Mouse (Mus musculus) bone marrow, adult 2 months (tissue): ENCODE measurements around the gene Fgfr1op. TPM values are rescaled to one million over a fixed set of nuclear protein-coding genes. Genes with fewer than 3 reads are reported as not detected.
"Not testable (repeated sequence)": the region's sequence is repeated elsewhere in the genome, so short reads cannot be mapped to it uniquely, and the experiment has no call there.

Experiments
- H3K27ac ChIP-seq: fragments of 200-500 bp; 2 replicates; pipeline ENCODE4 v1.5.1; 2012; ENCODE audit warnings: low read depth, mild to moderate bottlenecking, control low read depth, inconsistent platforms, low read length; ENCODE audit not compliant: control insufficient read depth, poor library complexity, insufficient read depth
- H3K4me1 ChIP-seq: fragments of 200-500 bp; 2 replicates; pipeline ENCODE4 v1.6.1; 2011; ENCODE audit warnings: low read length; ENCODE audit not compliant: control insufficient read depth, insufficient read depth
- H3K4me3 ChIP-seq: fragments of 200-500 bp; replicated peaks from 2 replicates; pipeline ENCODE3; 2011; ENCODE audit warnings: mild to moderate bottlenecking, low read depth, low read length, control low read depth; ENCODE audit not compliant: control insufficient read depth
- CTCF ChIP-seq: fragments of 200-500 bp; IDR thresholded peaks from 2 replicates; pipeline ENCODE4 v1.5.1; 2011; ENCODE audit warnings: low read length, control low read depth; ENCODE audit not compliant: control insufficient read depth, insufficient read depth
- POLR2A ChIP-seq: fragments of 200-500 bp; IDR thresholded peaks from 2 replicates; pipeline ENCODE4 v1.6.1; 2011; ENCODE audit warnings: low read depth, mild to moderate bottlenecking, control low read depth, low read length, borderline replicate concordance; ENCODE audit not compliant: control insufficient read depth
- WGBS: fragments of 180-500 bp; shearing (Covaris S2); methylation state at CpG from one replicate; pipeline ENCODE4 v1.1.7; 2018; 5-methylcytosine and 5-hydroxymethylcytosine counted together
- polyA plus RNA-seq: library from polyadenylated mRNA; stranded (reverse); fragments of >200 nt; gene quantifications from 2 replicates; pipeline ENCODE4 v1.2.4, GENCODE M21; 2011; ENCODE audit warnings: low replicate concordance; ENCODE audit not compliant: missing spikeins, insufficient read depth, insufficient read length

Gene Fgfr1op
- polyA plus RNA-seq, 1 experiment, result 23.3 TPM

GRCm38 (mm10) chr17:8147439-8148316 lies 17.6 kb upstream of the Fgfr1op start, which contains the start of the genes Gm49673 and Rnaset2a:
Gm49673 (minus strand) TSS chr17:8147788.
Rnaset2a (minus strand) TSS chr17:8148097.
- TF ChIP-seq POLR2A, result peak; percentile 34; the same call in 1 of the 2 replicates
- Histone ChIP-seq H3K4me3 (peak within 1 kb of the TSS; percentile 65), H3K27ac (peak within 1 kb of the TSS; percentile 61)
- H3K4me1 ChIP-seq, result not testable (repeated sequence)
- WGBS, result 2% methylated on average over 47 of the region's 67 CpGs

- H3K4me1 ChIP-seq, H3K27ac ChIP-seq, H3K4me3 ChIP-seq: not testable (repeated sequence)
- WGBS, result 82% methylated on average over 7 of the region's 7 CpGs
Measured at GRCm38 (mm10) chr17:8155010-8155409, 10.3 kb upstream of the Fgfr1op start.

- H3K27ac ChIP-seq, H3K4me3 ChIP-seq, H3K4me1 ChIP-seq: not testable (repeated sequence)
- 100% methylated on average over 1 of the region's 8 CpGs for WGBS
Measured at GRCm38 (mm10) chr17:8155982-8156381, 9.3 kb upstream of the Fgfr1op start.

- not testable (repeated sequence) for H3K4me1 ChIP-seq, H3K4me3 ChIP-seq, H3K27ac ChIP-seq
- WGBS, result no CpG with 5 or more reads among the region's 1 CpGs
Measured at GRCm38 (mm10) chr17:8158627-8159026, 6.7 kb upstream of the Fgfr1op start.

- not testable (repeated sequence) for H3K27ac ChIP-seq, H3K4me1 ChIP-seq, H3K4me3 ChIP-seq
- WGBS, result 53% methylated on average over 3 of the region's 3 CpGs
- peak; percentile 43 for TF ChIP-seq CTCF
Measured at GRCm38 (mm10) chr17:8160969-8161368, 4.3 kb upstream of the Fgfr1op start.

- not testable (repeated sequence) for H3K4me1 ChIP-seq
- Histone ChIP-seq H3K4me3 (peak overlapping the region; percentile 70), H3K27ac (peak overlapping the region; percentile 89)
- WGBS, result 1% methylated on average over 38 of the region's 42 CpGs
Measured at GRCm38 (mm10) chr17:8165608-8165945, 276 bp downstream of the Fgfr1op start.

GRCm38 (mm10) chr17:8165977-8166376 lies 676 bp downstream of the Fgfr1op start:
- H3K4me1 ChIP-seq, H3K4me3 ChIP-seq, H3K27ac ChIP-seq: not testable (repeated sequence)
- WGBS, result 0% methylated on average over 11 of the region's 11 CpGs

GRCm38 (mm10) chr17:8166454-8166853 lies 1.2 kb downstream of the Fgfr1op start:
- 35% methylated on average over 2 of the region's 3 CpGs for WGBS
- not testable (repeated sequence) for H3K4me3 ChIP-seq, H3K4me1 ChIP-seq, H3K27ac ChIP-seq

GRCm38 (mm10) chr17:8167436-8167835 lies 2.1 kb downstream of the Fgfr1op start:
- H3K4me3 ChIP-seq, H3K4me1 ChIP-seq, H3K27ac ChIP-seq: not testable (repeated sequence)
- 78% methylated on average over 7 of the region's 8 CpGs for WGBS

- WGBS, result 35% methylated on average over 7 of the region's 7 CpGs
- Histone ChIP-seq H3K4me1 (no peaks in the 10 kb centered on the region; the same call in 1 of the 2 replicates), H3K4me3 (no peak overlapping the region), H3K27ac (no peak overlapping the region)
- TF ChIP-seq POLR2A, result no peak
- no peak for TF ChIP-seq CTCF
Measured at GRCm38 (mm10) chr17:8170331-8170730, 5.0 kb downstream of the Fgfr1op start.
